Mouse (Mus musculus): ENCODE data around the gene Sgsh. TPM values are rescaled to one million over a fixed set of nuclear protein-coding genes. Genes with fewer than 3 reads are reported as not detected.

The Sgsh gene
- polyA plus RNA-seq, 1 experiment from 2014 or later: 5.0 TPM

DNA sequence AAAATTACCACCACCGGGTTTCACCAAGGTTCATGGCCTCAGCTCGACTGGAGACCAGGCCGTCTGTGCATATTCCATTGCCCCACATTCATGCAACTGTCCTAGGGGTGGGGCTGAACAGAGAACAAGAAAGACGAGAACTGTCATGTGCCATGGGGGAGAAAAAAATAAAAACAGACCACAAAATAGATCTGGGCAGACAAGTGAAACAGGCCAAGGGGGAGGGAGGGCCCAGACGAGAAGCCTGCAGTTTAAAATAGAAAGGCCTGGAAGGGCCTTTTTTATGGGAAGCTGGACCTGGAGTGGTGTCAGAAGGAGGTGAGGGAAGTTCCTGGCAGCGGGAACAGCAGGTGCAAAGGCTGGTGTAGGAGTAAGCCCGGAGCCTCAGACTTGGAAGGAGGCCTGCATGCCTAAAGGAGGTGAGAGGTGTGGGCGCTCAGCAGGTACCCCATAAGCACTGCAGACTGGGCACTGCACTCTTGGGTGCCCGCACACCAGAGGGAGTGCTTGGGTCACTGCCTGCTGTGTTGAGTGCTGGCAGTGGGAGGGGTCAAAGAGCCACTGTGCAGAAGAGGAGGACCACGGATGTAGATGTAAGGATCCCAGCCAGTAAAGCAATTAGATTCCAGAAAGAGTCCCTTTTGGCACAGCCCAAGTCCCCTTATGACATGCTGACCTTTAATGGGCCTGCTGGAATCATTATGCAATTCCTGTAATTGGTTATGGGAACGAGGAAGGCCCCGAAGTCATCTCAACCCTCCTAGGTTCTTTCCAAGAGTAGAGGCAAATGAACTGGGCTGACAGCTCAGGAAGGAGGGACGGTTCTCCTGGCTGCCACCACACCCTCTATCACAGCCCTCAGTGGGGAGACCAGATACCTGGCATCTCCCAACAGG lies 48.3 kb downstream of the Sgsh start:
- Histone ChIP-seq H3K27me3 (ENCODE audit: control insufficient read depth, insufficient read depth, low read length) (no peaks in the 10 kb centered on the region), H3K36me3 (ENCODE audit: control insufficient read depth, insufficient read depth, low read length) (no peaks in the 10 kb centered on the region), H3K27ac (ENCODE audit: low read depth, low read length) (no peak overlapping the region), H3K9me3 (ENCODE audit: control insufficient read depth, low read length) (no peaks in the 10 kb centered on the region), H3K4me2 (ENCODE audit: low read depth, low read length) (no peak overlapping the region), H3K9ac (replicated peaks; ENCODE audit: low read depth, low read length) (no peak overlapping the region), H3K4me1 (ENCODE audit: control insufficient read depth, insufficient read depth, low read length) (no peaks in the 10 kb centered on the region), H3K4me3 (ENCODE audit: low read depth, low read length) (no peak overlapping the region)
- no peak for ATAC-seq (ENCODE audit: low read depth)
- 59% methylated on average over 13 of the region's 13 CpGs for WGBS

GRCm38 (mm10) chr11:119304904-119305712 lies 50.2 kb downstream of the Sgsh start:
- peak; percentile 28; the same call in 1 of the 2 replicates for ATAC-seq (ENCODE audit: low read depth)
- H3K4me2 ChIP-seq (ENCODE audit: low read depth, low read length): no peak overlapping the region
- 50% methylated on average over 12 of the region's 16 CpGs for WGBS
- no peaks in the 10 kb centered on the region for H3K9me3 ChIP-seq (ENCODE audit: control insufficient read depth, low read length)
- no peak overlapping the region for H3K9ac ChIP-seq (replicated peaks; ENCODE audit: low read depth, low read length)
- H3K36me3 ChIP-seq (ENCODE audit: control insufficient read depth, insufficient read depth, low read length): no peaks in the 10 kb centered on the region
- no peaks in the 10 kb centered on the region for H3K27me3 ChIP-seq (ENCODE audit: control insufficient read depth, insufficient read depth, low read length)
- no peak overlapping the region for H3K4me3 ChIP-seq (ENCODE audit: low read depth, low read length)
- no peak overlapping the region for H3K27ac ChIP-seq (ENCODE audit: low read depth, low read length)
- H3K4me1 ChIP-seq (ENCODE audit: control insufficient read depth, insufficient read depth, low read length): no peaks in the 10 kb centered on the region

DNA sequence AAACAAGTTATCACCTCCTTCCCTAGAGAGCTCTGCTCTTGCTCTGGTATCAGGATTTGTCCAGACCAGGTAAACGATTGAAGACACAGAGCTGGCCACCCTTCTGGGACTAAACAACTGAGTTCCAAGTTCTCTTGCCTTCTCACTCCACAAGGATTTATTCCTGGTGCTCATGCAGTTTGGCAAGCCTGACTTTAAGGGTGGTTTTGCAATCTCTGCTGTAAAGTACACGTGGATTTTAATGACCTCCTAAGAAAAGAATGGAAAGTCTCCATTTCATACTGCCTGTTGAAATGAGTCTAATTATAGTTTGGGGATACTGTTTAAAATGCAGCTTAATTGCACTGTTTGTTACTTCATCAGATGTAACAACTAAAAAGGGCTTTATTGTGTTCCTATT lies 54.4 kb downstream of the Sgsh start:
- no peaks in the 10 kb centered on the region for H3K9me3 ChIP-seq (ENCODE audit: control insufficient read depth, low read length)
- H3K4me2 ChIP-seq (ENCODE audit: low read depth, low read length): peak overlapping the region; percentile 93; the same call in 1 of the 2 replicates
- WGBS: 25% methylated on average over 2 of the region's 2 CpGs
- ATAC-seq (ENCODE audit: low read depth): no peak
- H3K4me1 ChIP-seq (ENCODE audit: control insufficient read depth, insufficient read depth, low read length): peaks cover 9% of the 10 kb centered on the region; the same call in 1 of the 2 replicates
- H3K36me3 ChIP-seq (ENCODE audit: control insufficient read depth, insufficient read depth, low read length): peaks cover 14% of the 10 kb centered on the region
- no peaks in the 10 kb centered on the region; the same call in 1 of the 2 replicates for H3K27me3 ChIP-seq (ENCODE audit: control insufficient read depth, insufficient read depth, low read length)
- H3K4me3 ChIP-seq (ENCODE audit: low read depth, low read length): no peak overlapping the region
- no peak overlapping the region for H3K27ac ChIP-seq (ENCODE audit: low read depth, low read length)
- H3K9ac ChIP-seq (replicated peaks; ENCODE audit: low read depth, low read length): no peak overlapping the region

GRCm38 (mm10) chr11:119300246-119300935 lies 54.9 kb downstream of the Sgsh start:
- Histone ChIP-seq H3K4me2 (ENCODE audit: low read depth, low read length) (peak overlapping the region; percentile 93), H3K4me3 (ENCODE audit: low read depth, low read length) (peak overlapping the region; percentile 91), H3K9me3 (ENCODE audit: control insufficient read depth, low read length) (no peaks in the 10 kb centered on the region), H3K27me3 (ENCODE audit: control insufficient read depth, insufficient read depth, low read length) (no peaks in the 10 kb centered on the region; the same call in 1 of the 2 replicates), H3K4me1 (ENCODE audit: control insufficient read depth, insufficient read depth, low read length) (peaks cover 9% of the 10 kb centered on the region; the same call in 1 of the 2 replicates), H3K36me3 (ENCODE audit: control insufficient read depth, insufficient read depth, low read length) (peaks cover 20% of the 10 kb centered on the region), H3K9ac (replicated peaks; ENCODE audit: low read depth, low read length) (peak overlapping the region; percentile 95), H3K27ac (ENCODE audit: low read depth, low read length) (peak overlapping the region; percentile 98)
- ATAC-seq (ENCODE audit: low read depth): peak; percentile 84; the same call in 1 of the 2 replicates
- WGBS: 1% methylated on average over 30 of the region's 31 CpGs

DNA sequence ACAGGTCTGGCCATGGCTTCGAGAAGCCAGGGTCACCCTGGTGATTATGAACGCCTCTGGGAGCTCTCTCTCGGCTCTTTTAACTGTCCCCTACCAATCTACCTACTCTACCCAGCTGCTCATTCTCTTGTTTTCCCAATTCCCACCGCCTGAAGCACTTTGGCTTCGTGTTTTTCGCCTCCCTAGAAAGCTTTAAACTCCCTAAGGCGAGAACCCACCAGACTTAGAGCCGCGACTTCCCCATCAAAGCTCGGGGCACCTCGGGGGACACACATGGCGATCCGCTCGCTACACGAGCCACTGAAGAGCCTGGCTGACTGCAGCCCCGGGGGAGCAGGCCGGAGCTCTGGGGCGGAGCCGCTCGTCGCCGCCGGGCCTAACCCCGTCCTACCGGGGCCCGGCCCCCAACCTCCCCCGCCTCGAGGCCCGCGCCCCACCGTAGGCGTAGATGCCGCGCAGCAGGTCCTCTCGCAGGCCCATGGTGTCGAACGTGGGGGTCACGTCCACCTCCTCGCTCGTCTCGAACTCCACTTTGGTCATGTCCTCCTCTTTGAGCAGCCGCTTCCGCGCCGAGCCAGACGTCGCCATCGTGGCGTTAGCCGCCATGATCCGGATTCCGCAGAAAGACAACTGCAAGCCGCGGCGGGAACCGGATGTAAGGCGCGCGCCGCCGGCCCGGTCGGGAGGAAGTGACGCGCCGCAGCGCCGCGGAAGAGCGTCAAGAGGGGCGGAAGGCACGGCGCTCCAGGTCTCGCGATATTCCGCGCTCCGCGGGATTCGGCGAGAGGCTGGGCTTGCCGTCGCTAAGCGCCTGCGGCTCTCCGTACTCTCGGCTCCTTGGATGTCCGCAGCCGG lies 55.7 kb downstream of the Sgsh start, which contains the start of gene Eif4a3:
Gene Eif4a3 (minus strand): TSS at position 699 of the 855 bp plus-strand sequence.
- peak within 1 kb of the TSS; percentile 95 for H3K9ac ChIP-seq (replicated peaks; ENCODE audit: low read depth, low read length)
- H3K4me3 ChIP-seq (ENCODE audit: low read depth, low read length): peak within 1 kb of the TSS; percentile 91
- no peaks in the 10 kb centered on the region for H3K9me3 ChIP-seq (ENCODE audit: control insufficient read depth, low read length)
- peak; percentile 96 for ATAC-seq (ENCODE audit: low read depth)
- peak within 1 kb of the TSS; percentile 98 for H3K27ac ChIP-seq (ENCODE audit: low read depth, low read length)
- H3K4me1 ChIP-seq (ENCODE audit: control insufficient read depth, insufficient read depth, low read length): peaks cover 9% of the 10 kb centered on the region; the same call in 1 of the 2 replicates
- no peaks in the 10 kb centered on the region; the same call in 1 of the 2 replicates for H3K27me3 ChIP-seq (ENCODE audit: control insufficient read depth, insufficient read depth, low read length)
- under 1% methylated on average over 80 of the region's 89 CpGs for WGBS
- H3K36me3 ChIP-seq (ENCODE audit: control insufficient read depth, insufficient read depth, low read length): peaks cover 28% of the 10 kb centered on the region
- peak within 1 kb of the TSS; percentile 93 for H3K4me2 ChIP-seq (ENCODE audit: low read depth, low read length)

DNA sequence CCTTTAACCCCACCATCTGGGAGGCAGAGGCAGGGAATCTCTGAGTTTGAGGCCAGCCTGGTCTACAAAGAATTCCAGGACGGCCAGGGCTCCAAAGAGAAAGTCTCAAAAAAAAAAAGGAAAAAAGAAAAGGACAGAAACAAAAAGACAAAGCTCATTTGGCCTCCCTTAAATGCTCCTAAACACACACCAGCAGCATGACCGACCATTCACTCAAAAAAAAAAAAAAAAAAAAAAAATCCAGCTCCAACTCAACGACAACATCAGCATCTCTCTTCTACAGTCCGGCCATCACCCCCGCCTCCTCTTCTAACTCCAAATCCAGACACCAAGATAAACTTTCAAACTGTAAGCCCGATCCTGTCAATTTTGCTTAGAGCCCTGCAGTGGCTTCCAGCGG lies 56.4 kb downstream of the Sgsh start:
- H3K4me3 ChIP-seq (ENCODE audit: low read depth, low read length): peak overlapping the region; percentile 91
- H3K9ac ChIP-seq (replicated peaks; ENCODE audit: low read depth, low read length): peak overlapping the region; percentile 95
- no peaks in the 10 kb centered on the region for H3K9me3 ChIP-seq (ENCODE audit: control insufficient read depth, low read length)
- H3K4me2 ChIP-seq (ENCODE audit: low read depth, low read length): peak overlapping the region; percentile 93
- H3K4me1 ChIP-seq (ENCODE audit: control insufficient read depth, insufficient read depth, low read length): peaks cover 9% of the 10 kb centered on the region; the same call in 1 of the 2 replicates
- no peak overlapping the region for H3K27ac ChIP-seq (ENCODE audit: low read depth, low read length)
- peaks cover 34% of the 10 kb centered on the region for H3K36me3 ChIP-seq (ENCODE audit: control insufficient read depth, insufficient read depth, low read length)
- ATAC-seq (ENCODE audit: low read depth): no peak
- 21% methylated on average over 7 of the region's 7 CpGs for WGBS
- H3K27me3 ChIP-seq (ENCODE audit: control insufficient read depth, insufficient read depth, low read length): no peaks in the 10 kb centered on the region; the same call in 1 of the 2 replicates

DNA sequence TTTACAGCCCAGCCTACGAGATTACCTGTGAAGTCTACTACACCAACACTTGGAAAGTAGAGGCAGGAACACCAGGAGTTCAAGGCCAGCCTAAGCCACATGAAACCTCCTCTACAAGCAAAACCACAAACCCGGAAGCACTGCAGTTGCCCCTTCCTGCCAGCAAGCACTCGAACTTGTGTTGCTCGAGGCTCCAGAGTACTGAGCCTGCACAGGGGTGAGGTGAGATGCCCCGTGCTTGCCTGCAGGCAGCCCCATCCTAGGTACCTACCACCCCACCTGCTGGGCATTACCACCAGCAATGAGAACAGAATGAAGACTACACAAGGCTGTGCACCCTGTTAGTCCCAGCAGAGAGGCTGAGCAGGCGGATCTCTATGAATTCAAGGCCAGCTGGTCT lies 57.3 kb downstream of the Sgsh start:
- WGBS: 92% methylated on average over 6 of the region's 6 CpGs
- H3K36me3 ChIP-seq (ENCODE audit: control insufficient read depth, insufficient read depth, low read length): peaks cover 43% of the 10 kb centered on the region
- H3K27me3 ChIP-seq (ENCODE audit: control insufficient read depth, insufficient read depth, low read length): no peaks in the 10 kb centered on the region; the same call in 1 of the 2 replicates
- H3K27ac ChIP-seq (ENCODE audit: low read depth, low read length): no peak overlapping the region
- H3K4me3 ChIP-seq (ENCODE audit: low read depth, low read length): no peak overlapping the region
- no peak for ATAC-seq (ENCODE audit: low read depth)
- H3K4me1 ChIP-seq (ENCODE audit: control insufficient read depth, insufficient read depth, low read length): peaks cover 9% of the 10 kb centered on the region; the same call in 1 of the 2 replicates
- no peak overlapping the region for H3K4me2 ChIP-seq (ENCODE audit: low read depth, low read length)
- no peak overlapping the region for H3K9ac ChIP-seq (replicated peaks; ENCODE audit: low read depth, low read length)
- H3K9me3 ChIP-seq (ENCODE audit: control insufficient read depth, low read length): no peaks in the 10 kb centered on the region

Data from neural tube, embryonic 14.5 days (tissue).